Mouse (Mus musculus) embryonic facial prominence, embryonic 15.5 days (tissue): ENCODE data around the gene Camkmt. TPM values are rescaled to one million over a fixed set of nuclear protein-coding genes. Genes with fewer than 3 reads are reported as not detected.

Source experiments
- ATAC-seq: fragments of 200-750 bp; cut with Nextera tagmentation; 2 replicates; pipeline ENCODE4 v1.8.0; 2017; ENCODE audit warnings: low read depth, moderate TSS enrichment; ENCODE audit not compliant: insufficient number of reproducible peaks, low FRiP score, low TSS enrichment
- H3K27ac ChIP-seq: fragments of 300-500 bp; sonication (generic); replicated peaks from 2 replicates; pipeline ENCODE4 v1.5.1; 2015; ENCODE audit warnings: mild to moderate bottlenecking, inconsistent platforms
- H3K27me3 ChIP-seq: fragments of 300-500 bp; sonication (generic); 2 replicates; pipeline ENCODE4 v1.6.1; 2015; ENCODE audit warnings: inconsistent platforms
- H3K36me3 ChIP-seq: fragments of 300-500 bp; sonication (generic); 2 replicates; pipeline ENCODE4 v1.6.1; 2015; ENCODE audit warnings: mild to moderate bottlenecking, inconsistent platforms
- H3K4me1 ChIP-seq: fragments of 300-500 bp; sonication (generic); 2 replicates; pipeline ENCODE4 v1.6.1; 2015; ENCODE audit warnings: inconsistent platforms
- H3K4me2 ChIP-seq: fragments of 300-500 bp; sonication (generic); replicated peaks from 2 replicates; pipeline ENCODE4 v1.6.1; 2015; ENCODE audit warnings: mild to moderate bottlenecking, inconsistent platforms
- H3K4me3 ChIP-seq: fragments of 300-500 bp; sonication (generic); replicated peaks from 2 replicates; pipeline ENCODE4 v1.5.1; 2015; ENCODE audit warnings: mild to moderate bottlenecking, inconsistent platforms
- H3K9ac ChIP-seq: fragments of 300-500 bp; sonication (generic); 2 replicates; pipeline ENCODE4 v1.6.1; 2015; ENCODE audit warnings: inconsistent platforms
- H3K9me3 ChIP-seq: fragments of 300-500 bp; sonication (generic); replicated peaks from 2 replicates; pipeline ENCODE4 v1.6.1; 2016; ENCODE audit warnings: inconsistent platforms
- WGBS: fragments of 180-500 bp; shearing (Covaris S2); methylation state at CpG from one replicate; pipeline ENCODE4 v1.1.7; 2015; 5-methylcytosine and 5-hydroxymethylcytosine counted together
- polyA plus RNA-seq: library from polyadenylated mRNA; unstranded; fragments of >200 nt; fragmentation: Nextera tagmentation; extraction: Ambion mirVana; gene quantifications from 2 replicates; pipeline ENCODE4 v1.2.1, GENCODE M21; 2015

Camkmt gene
- polyA plus RNA-seq, 1 experiment from 2014 or later = 12.8 TPM

- Histone ChIP-seq H3K36me3 (no peaks in the 10 kb centered on the region), H3K27ac (peak overlapping the region; percentile 83), H3K27me3 (no peaks in the 10 kb centered on the region), H3K9ac (peak overlapping the region; percentile 56), H3K4me1 (peaks cover 12% of the 10 kb centered on the region), H3K9me3 (no peaks in the 10 kb centered on the region), H3K4me2 (peak overlapping the region; percentile 68), H3K4me3 (peak overlapping the region; percentile 77)
- whole genome bisulfite sequencing = under 1% methylated on average over 16 of the region's 16 CpGs
- ATAC-seq = no peak
These were observed 731 bp upstream of the Camkmt start for GRCm38 (mm10) chr17:85089621-85090020.

GRCm38 (mm10) chr17:85091762-85092161 lies 1.4 kb downstream of the Camkmt start:
- WGBS = 92% methylated on average over 6 of the region's 6 CpGs
- H3K4me3 ChIP-seq = peak overlapping the region; percentile 77

GRCm38 (mm10) chr17:85096396-85096795 lies 6.0 kb downstream of the Camkmt start:
- Histone ChIP-seq H3K4me3 (no peak overlapping the region), H3K27me3 (no peaks in the 10 kb centered on the region), H3K9me3 (0 out of 2 replicates have a peak, but pooled peaks cover 3% of the 10 kb centered on the region), H3K36me3 (peaks cover 19% of the 10 kb centered on the region), H3K4me1 (peaks cover 4% of the 10 kb centered on the region), H3K4me2 (no peak overlapping the region), H3K9ac (no peak overlapping the region), H3K27ac (no peak overlapping the region)
- no peak for ATAC-seq
- whole genome bisulfite sequencing = 87% methylated on average over 3 of the region's 3 CpGs

More at GRCm38 (mm10) chr17:85091762-85092161, 1.4 kb downstream of the Camkmt start:
- Histone ChIP-seq H3K4me2 (peak overlapping the region; percentile 68), H3K9ac (no peak overlapping the region), H3K9me3 (no peaks in the 10 kb centered on the region), H3K36me3 (no peaks in the 10 kb centered on the region), H3K27ac (no peak overlapping the region), H3K27me3 (no peaks in the 10 kb centered on the region), H3K4me1 (peaks cover 12% of the 10 kb centered on the region)
- ATAC-seq = no peak

GRCm38 (mm10) chr17:85098677-85099323 lies 8.4 kb downstream of the Camkmt start:
- WGBS = 90% methylated on average over 7 of the region's 7 CpGs

GRCm38 (mm10) chr17:85100232-85100631 lies 9.9 kb downstream of the Camkmt start:
- no peak overlapping the region for H3K27ac ChIP-seq
- ATAC-seq = no peak
- H3K4me3 ChIP-seq = no peak overlapping the region
- H3K9me3 ChIP-seq = 0 out of 2 replicates have a peak, but pooled peaks cover 3% of the 10 kb centered on the region
- WGBS = 74% methylated on average over 3 of the region's 3 CpGs
- H3K27me3 ChIP-seq = no peaks in the 10 kb centered on the region
- peaks cover 19% of the 10 kb centered on the region for H3K36me3 ChIP-seq
- H3K4me1 ChIP-seq = no peaks in the 10 kb centered on the region
- no peak overlapping the region for H3K9ac ChIP-seq
- H3K4me2 ChIP-seq = no peak overlapping the region

More at GRCm38 (mm10) chr17:85098677-85099323, 8.4 kb downstream of the Camkmt start:
- ATAC-seq = no peak
- H3K9ac ChIP-seq = no peak overlapping the region
- no peak overlapping the region for H3K27ac ChIP-seq
- H3K4me1 ChIP-seq = no peaks in the 10 kb centered on the region
- no peaks in the 10 kb centered on the region for H3K27me3 ChIP-seq
- peaks cover 19% of the 10 kb centered on the region for H3K36me3 ChIP-seq
- no peak overlapping the region for H3K4me3 ChIP-seq
- H3K4me2 ChIP-seq = no peak overlapping the region
- H3K9me3 ChIP-seq = 0 out of 2 replicates have a peak, but pooled peaks cover 3% of the 10 kb centered on the region

- peaks cover 19% of the 10 kb centered on the region for H3K36me3 ChIP-seq
- H3K4me3 ChIP-seq = no peak overlapping the region
- no peak overlapping the region for H3K27ac ChIP-seq
- H3K4me1 ChIP-seq = no peaks in the 10 kb centered on the region
- H3K9ac ChIP-seq = no peak overlapping the region
- H3K27me3 ChIP-seq = no peaks in the 10 kb centered on the region
- no peak overlapping the region for H3K4me2 ChIP-seq
- H3K9me3 ChIP-seq = 0 out of 2 replicates have a peak, but pooled peaks cover 3% of the 10 kb centered on the region
- WGBS = 79% methylated on average over 7 of the region's 7 CpGs
- no peak for ATAC-seq
These were observed 11.4 kb downstream of the Camkmt start for GRCm38 (mm10) chr17:85101751-85102150.

- no peak overlapping the region for H3K27ac ChIP-seq
- WGBS = 40% methylated on average over 2 of the region's 2 CpGs
- no peak overlapping the region for H3K4me3 ChIP-seq
- peaks cover 10% of the 10 kb centered on the region for H3K36me3 ChIP-seq
- H3K4me1 ChIP-seq = no peaks in the 10 kb centered on the region
- H3K4me2 ChIP-seq = no peak overlapping the region
- no peak for ATAC-seq
- 0 out of 2 replicates have a peak, but pooled peaks cover 3% of the 10 kb centered on the region for H3K9me3 ChIP-seq
- no peak overlapping the region for H3K9ac ChIP-seq
- no peaks in the 10 kb centered on the region for H3K27me3 ChIP-seq
These were observed 13.0 kb downstream of the Camkmt start for GRCm38 (mm10) chr17:85103310-85103709.

GRCm38 (mm10) chr17:85110640-85111039 lies 20.3 kb downstream of the Camkmt start:
- WGBS = 95% methylated on average over 1 of the region's 1 CpGs
- Histone ChIP-seq H3K4me2 (no peak overlapping the region), H3K4me1 (no peaks in the 10 kb centered on the region), H3K4me3 (no peak overlapping the region), H3K9ac (no peak overlapping the region), H3K36me3 (no peaks in the 10 kb centered on the region), H3K27ac (no peak overlapping the region), H3K27me3 (no peaks in the 10 kb centered on the region), H3K9me3 (no peaks in the 10 kb centered on the region)
- no peak for ATAC-seq

GRCm38 (mm10) chr17:85113441-85113840 lies 23.1 kb downstream of the Camkmt start:
- H3K36me3 ChIP-seq = no peaks in the 10 kb centered on the region
- no peaks in the 10 kb centered on the region for H3K27me3 ChIP-seq
- ATAC-seq = no peak
- no peak overlapping the region for H3K4me2 ChIP-seq
- 77% methylated on average over 8 of the region's 8 CpGs for WGBS
- H3K9ac ChIP-seq = no peak overlapping the region
- H3K9me3 ChIP-seq = no peaks in the 10 kb centered on the region
- no peak overlapping the region for H3K4me3 ChIP-seq
- H3K27ac ChIP-seq = no peak overlapping the region
- H3K4me1 ChIP-seq = no peaks in the 10 kb centered on the region

GRCm38 (mm10) chr17:85116643-85117042 lies 26.3 kb downstream of the Camkmt start:
- no peaks in the 10 kb centered on the region for H3K4me1 ChIP-seq
- H3K9me3 ChIP-seq = no peaks in the 10 kb centered on the region
- 30% methylated on average over 4 of the region's 4 CpGs for WGBS
- H3K27ac ChIP-seq = no peak overlapping the region
- no peak overlapping the region for H3K4me2 ChIP-seq
- H3K4me3 ChIP-seq = no peak overlapping the region
- H3K36me3 ChIP-seq = no peaks in the 10 kb centered on the region
- ATAC-seq = no peak
- H3K9ac ChIP-seq = no peak overlapping the region
- no peaks in the 10 kb centered on the region for H3K27me3 ChIP-seq

GRCm38 (mm10) chr17:85138393-85138792 lies 48.0 kb downstream of the Camkmt start:
- no peak overlapping the region for H3K9ac ChIP-seq
- no peaks in the 10 kb centered on the region for H3K36me3 ChIP-seq
- no peaks in the 10 kb centered on the region for H3K27me3 ChIP-seq
- no peak overlapping the region for H3K27ac ChIP-seq
- H3K9me3 ChIP-seq = no peaks in the 10 kb centered on the region
- H3K4me3 ChIP-seq = no peak overlapping the region
- H3K4me1 ChIP-seq = no peaks in the 10 kb centered on the region
- H3K4me2 ChIP-seq = no peak overlapping the region
- ATAC-seq = no peak
- 85% methylated on average over 1 of the region's 1 CpGs for WGBS

GRCm38 (mm10) chr17:85141621-85142020 lies 51.3 kb downstream of the Camkmt start:
- no peak overlapping the region for H3K4me2 ChIP-seq
- H3K9me3 ChIP-seq = no peaks in the 10 kb centered on the region
- H3K27ac ChIP-seq = no peak overlapping the region
- 60% methylated on average over 3 of the region's 3 CpGs for WGBS
- H3K4me3 ChIP-seq = no peak overlapping the region
- no peak overlapping the region for H3K9ac ChIP-seq
- ATAC-seq = no peak
- H3K27me3 ChIP-seq = no peaks in the 10 kb centered on the region
- no peaks in the 10 kb centered on the region for H3K36me3 ChIP-seq
- no peaks in the 10 kb centered on the region for H3K4me1 ChIP-seq
